Mouse (Mus musculus) kidney, embryonic 15.5 days (tissue): ENCODE results near the gene Mrpl45. TPM values are rescaled to one million over a fixed set of nuclear protein-coding genes. Genes with fewer than 3 reads are reported as not detected.
"Not testable (repeated sequence)": the region's sequence is repeated elsewhere in the genome, so short reads cannot be mapped to it uniquely, and the experiment has no call there.

ENCODE experiments used
- ATAC-seq: fragments of 200-750 bp; cut with Nextera tagmentation; replicated peaks from 2 replicates; pipeline ENCODE4 v1.8.0; 2017; ENCODE audit warnings: moderate TSS enrichment; ENCODE audit not compliant: low FRiP score
- H3K27ac ChIP-seq: fragments of 300-500 bp; sonication (generic); 2 replicates; pipeline ENCODE4 v1.5.1; 2015; ENCODE audit warnings: mild to moderate bottlenecking, inconsistent platforms
- H3K27me3 ChIP-seq: fragments of 300-500 bp; sonication (generic); 2 replicates; pipeline ENCODE4 v1.6.1; 2015; ENCODE audit warnings: inconsistent platforms
- H3K36me3 ChIP-seq: fragments of 300-500 bp; sonication (generic); 2 replicates; pipeline ENCODE4 v1.6.1; 2015; ENCODE audit warnings: inconsistent platforms
- H3K4me1 ChIP-seq: fragments of 300-500 bp; sonication (generic); 2 replicates; pipeline ENCODE4 v1.6.1; 2015; ENCODE audit warnings: inconsistent platforms
- H3K4me2 ChIP-seq: fragments of 300-500 bp; sonication (generic); 2 replicates; pipeline ENCODE4 v1.6.1; 2015; ENCODE audit warnings: moderate library complexity, mild to moderate bottlenecking, inconsistent platforms
- H3K4me3 ChIP-seq: fragments of 300-500 bp; sonication (generic); replicated peaks from 2 replicates; pipeline ENCODE4 v1.5.1; 2015; ENCODE audit warnings: mild to moderate bottlenecking, inconsistent platforms
- H3K9ac ChIP-seq: fragments of 300-500 bp; sonication (generic); 2 replicates; pipeline ENCODE4 v1.6.1; 2015; ENCODE audit warnings: mild to moderate bottlenecking, inconsistent platforms
- H3K9me3 ChIP-seq: fragments of 300-500 bp; sonication (generic); replicated peaks from 2 replicates; pipeline ENCODE4 v1.6.1; 2016; ENCODE audit warnings: inconsistent platforms
- WGBS: fragments of 180-500 bp; shearing (Covaris S2); methylation state at CpG from one replicate; pipeline ENCODE4 v1.1.7; 2015; ENCODE audit warnings: mixed read lengths; 5-methylcytosine and 5-hydroxymethylcytosine counted together
- polyA plus RNA-seq: library from polyadenylated mRNA; unstranded; fragments of >200 nt; fragmentation: Nextera tagmentation; extraction: Ambion mirVana; gene quantifications from 2 replicates; pipeline ENCODE4 v1.2.1, GENCODE M21; 2015

The Mrpl45 gene
- polyA plus RNA-seq, 1 experiment from 2014 or later: 52.4 TPM

- WGBS: 81% methylated on average over 8 of the region's 8 CpGs
- H3K4me3 ChIP-seq, H3K4me1 ChIP-seq, H3K27me3 ChIP-seq, H3K9ac ChIP-seq, ATAC-seq, H3K4me2 ChIP-seq, H3K27ac ChIP-seq, H3K9me3 ChIP-seq: not testable (repeated sequence)
- H3K36me3 ChIP-seq: peaks cover 80% of the 10 kb centered on the region
These were observed 6.5 kb downstream of the Mrpl45 start for GRCm38 (mm10) chr11:97321894-97322600.

GRCm38 (mm10) chr11:97325224-97325623 is 9.7 kb downstream of the Mrpl45 start:
- Histone ChIP-seq H3K27me3 (no peaks in the 10 kb centered on the region), H3K36me3 (peaks cover 92% of the 10 kb centered on the region), H3K27ac (no peak overlapping the region), H3K4me2 (no peak overlapping the region), H3K9ac (no peak overlapping the region), H3K4me3 (no peak overlapping the region), H3K9me3 (no peaks in the 10 kb centered on the region), H3K4me1 (no peaks in the 10 kb centered on the region)
- no peak for ATAC-seq
- 73% methylated on average over 1 of the region's 1 CpGs for whole genome bisulfite sequencing

- Histone ChIP-seq H3K27ac (no peak overlapping the region), H3K9me3 (no peaks in the 10 kb centered on the region), H3K4me3 (no peak overlapping the region), H3K27me3 (no peaks in the 10 kb centered on the region), H3K4me1 (no peaks in the 10 kb centered on the region), H3K36me3 (peaks cover 70% of the 10 kb centered on the region), H3K9ac (no peak overlapping the region), H3K4me2 (no peak overlapping the region)
- ATAC-seq: no peak
- WGBS: 26% methylated on average over 9 of the region's 9 CpGs
These were observed 12.6 kb downstream of the Mrpl45 start for GRCm38 (mm10) chr11:97328148-97328547.

- no peak overlapping the region for H3K4me2 ChIP-seq
- H3K9ac ChIP-seq: no peak overlapping the region
- 93% methylated on average over 1 of the region's 1 CpGs for WGBS
- H3K27me3 ChIP-seq: no peaks in the 10 kb centered on the region
- ATAC-seq: no peak
- no peak overlapping the region for H3K4me3 ChIP-seq
- no peak overlapping the region for H3K27ac ChIP-seq
- H3K4me1 ChIP-seq: 0 out of 2 replicates have a peak, but pooled peaks cover 4% of the 10 kb centered on the region
- H3K36me3 ChIP-seq: peaks cover 51% of the 10 kb centered on the region
- no peaks in the 10 kb centered on the region for H3K9me3 ChIP-seq
These were observed 14.8 kb downstream of the Mrpl45 start for GRCm38 (mm10) chr11:97330315-97330714.

GRCm38 (mm10) chr11:97331231-97332190 is 16.0 kb downstream of the Mrpl45 start:
- no peak overlapping the region for H3K4me2 ChIP-seq
- 86% methylated on average over 12 of the region's 12 CpGs for WGBS

GRCm38 (mm10) chr11:97333044-97333443 is 17.5 kb downstream of the Mrpl45 start:
- Histone ChIP-seq H3K4me1 (peaks cover 21% of the 10 kb centered on the region), H3K27me3 (no peaks in the 10 kb centered on the region), H3K36me3 (peaks cover 25% of the 10 kb centered on the region), H3K9ac (no peak overlapping the region), H3K27ac (no peak overlapping the region), H3K9me3 (no peaks in the 10 kb centered on the region), H3K4me3 (no peak overlapping the region), H3K4me2 (no peak overlapping the region)
- 43% methylated on average over 9 of the region's 9 CpGs for WGBS
- no peak for ATAC-seq

More at GRCm38 (mm10) chr11:97331231-97332190, 16.0 kb downstream of the Mrpl45 start:
- no peaks in the 10 kb centered on the region for H3K9me3 ChIP-seq
- no peak overlapping the region for H3K4me3 ChIP-seq
- H3K4me1 ChIP-seq: peaks cover 10% of the 10 kb centered on the region
- H3K36me3 ChIP-seq: peaks cover 39% of the 10 kb centered on the region
- H3K27me3 ChIP-seq: no peaks in the 10 kb centered on the region
- no peak overlapping the region for H3K9ac ChIP-seq
- ATAC-seq: no peak
- no peak overlapping the region for H3K27ac ChIP-seq

GRCm38 (mm10) chr11:97333896-97334295 is 18.4 kb downstream of the Mrpl45 start:
- H3K4me1 ChIP-seq: peaks cover 29% of the 10 kb centered on the region
- H3K27me3 ChIP-seq: no peaks in the 10 kb centered on the region
- H3K4me2 ChIP-seq: no peak overlapping the region
- H3K9me3 ChIP-seq: no peaks in the 10 kb centered on the region
- H3K27ac ChIP-seq: no peak overlapping the region
- peaks cover 17% of the 10 kb centered on the region for H3K36me3 ChIP-seq
- no peak for ATAC-seq
- H3K9ac ChIP-seq: no peak overlapping the region
- 39% methylated on average over 1 of the region's 1 CpGs for WGBS
- H3K4me3 ChIP-seq: no peak overlapping the region

- Histone ChIP-seq H3K4me1 (peaks cover 32% of the 10 kb centered on the region), H3K36me3 (peaks cover 12% of the 10 kb centered on the region), H3K4me2 (no peak overlapping the region), H3K27me3 (no peaks in the 10 kb centered on the region), H3K4me3 (no peak overlapping the region), H3K27ac (no peak overlapping the region), H3K9ac (no peak overlapping the region), H3K9me3 (no peaks in the 10 kb centered on the region)
- WGBS: 81% methylated on average over 9 of the region's 9 CpGs
- no peak for ATAC-seq
These were observed 18.9 kb downstream of the Mrpl45 start for GRCm38 (mm10) chr11:97334400-97334799.

- H3K4me2 ChIP-seq: no peak overlapping the region
- no peaks in the 10 kb centered on the region for H3K27me3 ChIP-seq
- no peak overlapping the region for H3K4me3 ChIP-seq
- ATAC-seq: no peak
- H3K4me1 ChIP-seq: peaks cover 32% of the 10 kb centered on the region
- H3K27ac ChIP-seq: no peak overlapping the region
- no peaks in the 10 kb centered on the region for H3K36me3 ChIP-seq
- no peaks in the 10 kb centered on the region for H3K9me3 ChIP-seq
- H3K9ac ChIP-seq: no peak overlapping the region
- WGBS: 46% methylated on average over 6 of the region's 6 CpGs
These were observed 20.7 kb downstream of the Mrpl45 start for GRCm38 (mm10) chr11:97336238-97336637.

GRCm38 (mm10) chr11:97336751-97337345 is 21.3 kb downstream of the Mrpl45 start:
- no peak overlapping the region for H3K4me2 ChIP-seq
- no peak for ATAC-seq
- no peaks in the 10 kb centered on the region for H3K36me3 ChIP-seq
- H3K9me3 ChIP-seq: no peaks in the 10 kb centered on the region
- no peaks in the 10 kb centered on the region for H3K27me3 ChIP-seq
- no peak overlapping the region for H3K9ac ChIP-seq
- WGBS: 59% methylated on average over 14 of the region's 14 CpGs
- no peak overlapping the region for H3K4me3 ChIP-seq
- H3K4me1 ChIP-seq: peaks cover 32% of the 10 kb centered on the region
- H3K27ac ChIP-seq: no peak overlapping the region

- Histone ChIP-seq H3K4me2 (no peak overlapping the region), H3K9me3 (no peaks in the 10 kb centered on the region), H3K36me3 (no peaks in the 10 kb centered on the region), H3K4me1 (peaks cover 32% of the 10 kb centered on the region), H3K9ac (no peak overlapping the region), H3K27me3 (0 out of 2 replicates have a peak, but pooled peaks cover under 1% of the 10 kb centered on the region), H3K27ac (no peak overlapping the region), H3K4me3 (no peak overlapping the region)
- WGBS: 84% methylated on average over 12 of the region's 12 CpGs
- no peak for ATAC-seq
These were observed 21.8 kb downstream of the Mrpl45 start for GRCm38 (mm10) chr11:97337363-97337762.
